Mouse (Mus musculus): ENCODE data around the gene Aunip. TPM values are rescaled to one million over a fixed set of nuclear protein-coding genes. Genes with fewer than 3 reads are reported as not detected.

Aunip gene
- polyA plus RNA-seq, 1 experiment: not detected

DNA sequence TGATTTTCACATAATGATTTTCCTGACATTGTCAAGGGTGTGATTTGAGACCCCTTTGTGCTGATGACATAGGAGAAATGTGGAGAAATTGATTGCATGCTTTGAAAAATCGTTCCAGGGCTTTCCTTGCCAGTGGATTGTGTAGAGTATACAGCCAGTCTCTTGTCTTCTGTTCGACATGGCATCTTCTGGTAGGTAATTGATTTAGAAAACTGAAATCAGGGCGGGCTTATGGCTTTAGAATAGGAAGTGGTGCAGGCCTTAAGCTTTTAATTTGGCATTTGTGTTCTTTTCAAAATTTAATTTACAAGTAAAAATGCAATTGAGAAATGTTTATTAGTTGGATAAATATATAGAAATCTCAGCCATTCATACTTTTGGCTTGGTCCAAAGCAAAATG, 40.8 kb upstream of the Aunip start:
- Histone ChIP-seq H3K27ac (ENCODE audit: insufficient read depth, low read depth, low read length) (no peak overlapping the region), H3K4me1 (ENCODE audit: control insufficient read depth, insufficient read depth, low read length) (peaks cover 27% of the 10 kb centered on the region)
- 30% methylated on average over 3 of the region's 3 CpGs for WGBS

DNA sequence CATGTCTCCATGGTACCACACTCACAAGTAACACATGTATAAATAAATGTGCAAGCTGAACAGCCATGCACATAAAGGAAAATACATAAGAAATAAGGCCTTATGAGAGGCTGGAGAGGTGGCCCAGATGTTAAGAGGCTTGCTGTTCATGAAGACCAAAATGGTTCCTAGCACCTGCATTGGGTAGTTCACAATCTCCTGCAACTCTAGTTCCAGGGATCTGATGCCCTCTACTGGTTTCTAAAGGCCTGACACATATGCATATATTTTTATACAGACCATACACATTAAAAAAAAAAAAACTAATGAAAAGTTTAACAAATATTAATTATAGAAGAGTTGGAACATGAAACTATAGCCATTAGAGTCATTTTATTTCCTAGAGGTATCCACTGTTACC, 39.3 kb upstream of the Aunip start:
- no peak overlapping the region for H3K27ac ChIP-seq (ENCODE audit: insufficient read depth, low read depth, low read length)
- H3K4me3 ChIP-seq (ENCODE audit: insufficient read depth, low read depth, low read length): no peak overlapping the region
- TF ChIP-seq POLR2A (IDR thresholded peaks at IDR 0.05; ENCODE audit: insufficient read depth, low read depth, low read length) (no peak), CTCF (IDR thresholded peaks at IDR 0.05; ENCODE audit: insufficient read depth, low read depth, low read length) (no peak)
- peaks cover 22% of the 10 kb centered on the region for H3K4me1 ChIP-seq (ENCODE audit: control insufficient read depth, insufficient read depth, low read length)

More for the DNA sequence above, 40.8 kb upstream of the Aunip start:
- H3K4me3 ChIP-seq (ENCODE audit: insufficient read depth, low read depth, low read length): no peak overlapping the region
- TF ChIP-seq CTCF (IDR thresholded peaks at IDR 0.05; ENCODE audit: insufficient read depth, low read depth, low read length) (no peak), POLR2A (IDR thresholded peaks at IDR 0.05; ENCODE audit: insufficient read depth, low read depth, low read length) (no peak)

DNA sequence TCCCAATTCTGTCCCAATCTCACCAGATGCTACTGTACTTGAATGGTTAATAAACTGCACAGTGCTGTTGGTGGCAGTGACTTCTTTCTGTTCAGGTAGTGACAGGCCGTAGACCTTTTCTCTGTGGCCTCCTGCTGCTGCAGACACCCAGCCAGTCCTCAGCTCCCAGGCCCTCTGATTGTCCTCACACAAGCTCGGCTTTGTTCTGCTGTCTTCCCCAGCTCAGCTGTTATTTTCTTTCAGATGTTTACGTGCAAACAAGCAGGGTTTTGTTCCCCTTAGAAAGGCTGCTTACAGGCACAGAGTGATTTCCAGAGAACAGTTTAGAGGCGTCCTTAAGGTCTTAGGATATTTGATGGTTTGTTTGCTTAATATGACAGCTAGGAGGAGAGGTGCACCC, 37.0 kb upstream of the Aunip start:
- H3K4me3 ChIP-seq (ENCODE audit: insufficient read depth, low read depth, low read length): no peak overlapping the region
- H3K4me1 ChIP-seq (ENCODE audit: control insufficient read depth, insufficient read depth, low read length): peaks cover 16% of the 10 kb centered on the region
- WGBS: 27% methylated on average over 4 of the region's 4 CpGs
- H3K27ac ChIP-seq (ENCODE audit: insufficient read depth, low read depth, low read length): peak overlapping the region; percentile 78
- no peak for TF ChIP-seq POLR2A (IDR thresholded peaks at IDR 0.05; ENCODE audit: insufficient read depth, low read depth, low read length)
- no peak for TF ChIP-seq CTCF (IDR thresholded peaks at IDR 0.05; ENCODE audit: insufficient read depth, low read depth, low read length)

DNA sequence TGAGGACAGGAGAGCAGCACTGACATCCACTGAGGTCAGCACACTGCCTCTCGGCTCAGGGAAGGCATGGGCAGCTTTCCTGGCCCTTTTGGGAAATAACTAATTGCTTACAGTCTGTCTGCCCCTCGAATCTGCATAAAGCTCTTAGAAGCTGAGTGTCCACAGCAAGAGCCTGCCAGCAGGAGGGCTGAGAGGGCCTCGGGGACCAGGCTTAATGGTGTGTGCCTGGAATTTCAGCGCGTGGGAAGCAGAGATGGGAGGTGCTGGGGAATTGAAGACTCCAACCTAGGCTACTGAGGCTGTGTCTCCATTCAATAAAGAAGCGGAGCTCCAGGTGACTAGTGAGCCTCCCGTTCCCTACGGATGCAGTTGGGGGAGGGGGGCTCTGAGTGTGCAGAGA, 36.6 kb upstream of the Aunip start:
- TF ChIP-seq POLR2A (IDR thresholded peaks at IDR 0.05; ENCODE audit: insufficient read depth, low read depth, low read length): no peak
- TF ChIP-seq CTCF (IDR thresholded peaks at IDR 0.05; ENCODE audit: insufficient read depth, low read depth, low read length): no peak
- Histone ChIP-seq H3K27ac (ENCODE audit: insufficient read depth, low read depth, low read length) (peak overlapping the region; percentile 78), H3K4me3 (ENCODE audit: insufficient read depth, low read depth, low read length) (no peak overlapping the region), H3K4me1 (ENCODE audit: control insufficient read depth, insufficient read depth, low read length) (peaks cover 16% of the 10 kb centered on the region)
- 21% methylated on average over 8 of the region's 8 CpGs for whole genome bisulfite sequencing

DNA sequence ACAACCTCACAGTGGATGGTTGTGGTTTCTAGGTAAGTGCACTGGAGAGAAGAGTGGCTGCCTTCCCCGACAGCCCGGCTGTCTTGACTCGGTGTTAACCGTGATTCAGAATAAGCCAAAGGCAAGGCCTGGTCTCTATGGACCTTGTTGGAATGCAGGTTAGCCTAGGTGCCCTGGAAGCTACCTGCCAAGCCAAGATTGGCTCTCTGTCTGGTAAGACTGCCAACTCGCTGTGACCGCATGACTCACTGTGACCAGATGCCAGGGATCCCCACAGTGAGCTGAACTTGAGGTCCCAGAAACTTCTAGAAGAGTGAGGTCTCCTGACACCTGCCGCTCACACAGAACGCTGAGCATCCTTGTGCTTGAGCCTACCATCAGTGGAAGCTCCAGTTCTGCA, 33.9 kb upstream of the Aunip start:
- TF ChIP-seq CTCF (IDR thresholded peaks at IDR 0.05; ENCODE audit: insufficient read depth, low read depth, low read length): no peak
- TF ChIP-seq POLR2A (IDR thresholded peaks at IDR 0.05; ENCODE audit: insufficient read depth, low read depth, low read length): no peak
- no peak overlapping the region for H3K4me3 ChIP-seq (ENCODE audit: insufficient read depth, low read depth, low read length)
- no peak overlapping the region for H3K27ac ChIP-seq (ENCODE audit: insufficient read depth, low read depth, low read length)
- 89% methylated on average over 8 of the region's 8 CpGs for WGBS
- H3K4me1 ChIP-seq (ENCODE audit: control insufficient read depth, insufficient read depth, low read length): peaks cover 16% of the 10 kb centered on the region

DNA sequence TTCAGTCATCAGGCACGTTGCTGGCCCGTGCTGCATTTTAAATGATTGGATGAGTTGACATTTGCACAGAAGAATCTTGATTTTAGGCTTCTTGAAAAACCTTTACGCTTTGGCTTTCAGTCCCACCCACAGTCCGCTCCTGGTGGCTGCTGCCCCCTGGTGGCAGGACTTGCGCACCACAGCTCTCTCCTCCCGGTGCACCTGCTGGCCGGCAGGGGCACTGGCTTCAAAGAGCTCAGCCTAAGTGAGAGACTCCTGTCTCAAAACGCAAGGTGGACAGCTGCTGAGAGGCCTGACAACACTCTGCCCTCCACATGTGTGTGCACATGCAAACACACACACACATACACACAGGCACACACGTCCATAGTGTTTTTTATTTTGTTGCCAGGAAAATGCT, 32.8 kb upstream of the Aunip start:
- no peak overlapping the region for H3K27ac ChIP-seq (ENCODE audit: insufficient read depth, low read depth, low read length)

DNA sequence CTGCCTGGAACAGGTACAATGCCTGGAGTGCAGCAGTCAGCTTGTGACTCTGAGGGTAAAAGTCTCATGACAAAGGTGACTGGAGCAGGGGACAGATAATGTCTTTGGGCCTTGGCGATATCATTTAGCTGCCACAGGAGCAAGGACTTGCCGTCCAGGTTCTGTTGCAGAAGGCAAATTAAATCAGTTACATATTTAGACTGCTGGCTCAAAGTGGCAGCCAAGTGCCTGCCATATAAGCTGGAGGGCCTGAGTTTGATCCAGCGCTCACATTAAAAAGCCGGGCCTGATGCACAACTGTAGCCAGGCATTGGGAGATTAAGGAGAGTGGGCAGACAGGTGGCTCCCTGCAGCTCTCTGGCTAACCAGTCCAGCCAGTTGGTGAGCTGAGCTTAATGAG, 31.0 kb upstream of the Aunip start:
- WGBS: 92% methylated on average over 4 of the region's 4 CpGs
- TF ChIP-seq POLR2A (IDR thresholded peaks at IDR 0.05; ENCODE audit: insufficient read depth, low read depth, low read length) (no peak), CTCF (IDR thresholded peaks at IDR 0.05; ENCODE audit: insufficient read depth, low read depth, low read length) (no peak)
- Histone ChIP-seq H3K4me1 (ENCODE audit: control insufficient read depth, insufficient read depth, low read length) (peaks cover 26% of the 10 kb centered on the region), H3K27ac (ENCODE audit: insufficient read depth, low read depth, low read length) (no peak overlapping the region), H3K4me3 (ENCODE audit: insufficient read depth, low read depth, low read length) (no peak overlapping the region)

More for the DNA sequence above, 32.8 kb upstream of the Aunip start:
- WGBS: 2% methylated on average over 9 of the region's 9 CpGs
- TF ChIP-seq POLR2A (IDR thresholded peaks at IDR 0.05; ENCODE audit: insufficient read depth, low read depth, low read length) (no peak), CTCF (IDR thresholded peaks at IDR 0.05; ENCODE audit: insufficient read depth, low read depth, low read length) (peak; percentile 100)
- H3K4me1 ChIP-seq (ENCODE audit: control insufficient read depth, insufficient read depth, low read length): peaks cover 23% of the 10 kb centered on the region
- no peak overlapping the region for H3K4me3 ChIP-seq (ENCODE audit: insufficient read depth, low read depth, low read length)

DNA sequence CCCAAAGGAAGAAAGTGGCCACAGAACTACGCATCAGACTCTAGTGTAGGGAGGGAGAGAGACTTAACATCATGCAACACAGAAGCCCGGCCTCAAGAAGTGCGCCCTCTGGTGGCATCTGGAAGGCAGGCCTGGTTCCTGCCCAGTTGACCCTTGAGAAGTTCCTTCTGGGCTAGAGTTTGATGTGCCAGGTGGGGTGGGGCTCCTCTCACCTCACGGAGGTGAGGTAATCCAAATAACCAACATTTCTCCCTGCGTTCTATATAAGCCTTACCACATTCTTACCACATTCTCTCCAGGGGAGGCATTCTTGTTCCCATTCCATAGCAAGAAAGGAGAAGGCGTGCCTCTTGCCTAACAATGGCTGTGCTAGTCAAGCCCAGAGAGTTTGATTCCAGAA, 29.9 kb upstream of the Aunip start:
- H3K27ac ChIP-seq (ENCODE audit: insufficient read depth, low read depth, low read length): no peak overlapping the region
- no peak for TF ChIP-seq POLR2A (IDR thresholded peaks at IDR 0.05; ENCODE audit: insufficient read depth, low read depth, low read length)
- peak; percentile 80 for TF ChIP-seq CTCF (IDR thresholded peaks at IDR 0.05; ENCODE audit: insufficient read depth, low read depth, low read length)
- WGBS: 33% methylated on average over 6 of the region's 6 CpGs
- no peak overlapping the region for H3K4me3 ChIP-seq (ENCODE audit: insufficient read depth, low read depth, low read length)
- peaks cover 23% of the 10 kb centered on the region for H3K4me1 ChIP-seq (ENCODE audit: control insufficient read depth, insufficient read depth, low read length)

DNA sequence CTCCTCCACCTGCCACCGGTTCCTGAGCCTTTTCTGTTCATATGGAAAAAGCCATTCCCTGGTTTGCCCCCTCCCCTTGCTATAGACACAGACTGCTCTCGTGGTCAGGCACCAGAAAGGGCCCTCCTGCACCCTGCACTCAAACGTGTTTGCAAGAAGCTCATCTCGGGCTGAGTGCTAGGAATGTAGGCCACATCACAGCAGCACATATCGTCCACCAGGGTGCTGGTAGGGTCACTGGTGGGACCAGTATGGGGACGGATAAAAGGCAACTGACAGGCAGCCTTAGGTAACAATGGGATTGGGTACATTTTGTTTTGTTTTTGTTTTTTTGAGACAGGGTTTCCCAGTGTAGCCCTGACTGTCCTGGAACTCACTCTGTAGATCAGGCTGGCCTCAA, 29.5 kb upstream of the Aunip start:
- TF ChIP-seq CTCF (IDR thresholded peaks at IDR 0.05; ENCODE audit: insufficient read depth, low read depth, low read length) (no peak), POLR2A (IDR thresholded peaks at IDR 0.05; ENCODE audit: insufficient read depth, low read depth, low read length) (no peak)
- Histone ChIP-seq H3K4me1 (ENCODE audit: control insufficient read depth, insufficient read depth, low read length) (peaks cover 23% of the 10 kb centered on the region), H3K27ac (ENCODE audit: insufficient read depth, low read depth, low read length) (no peak overlapping the region), H3K4me3 (ENCODE audit: insufficient read depth, low read depth, low read length) (no peak overlapping the region)
- WGBS: 70% methylated on average over 6 of the region's 6 CpGs

DNA sequence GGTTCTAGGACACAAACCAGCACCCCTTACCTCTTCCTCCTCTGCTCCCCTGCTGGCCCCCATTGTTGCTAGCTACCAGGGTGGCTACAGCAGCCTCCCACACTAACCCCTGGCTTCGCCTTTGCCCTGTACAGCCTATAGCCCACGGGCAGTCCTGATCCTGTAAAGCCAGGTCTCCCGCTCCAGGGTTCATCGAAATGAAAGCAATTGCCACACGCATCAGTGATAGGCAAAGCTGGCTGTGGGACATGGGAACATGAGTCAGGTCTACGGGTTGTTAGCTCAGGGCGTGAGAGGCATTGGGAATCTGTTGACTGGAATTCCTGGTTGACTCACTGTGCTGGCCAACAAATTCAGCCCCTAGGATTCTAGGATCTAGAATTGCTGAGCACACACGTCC, 28.4 kb upstream of the Aunip start:
- 81% methylated on average over 8 of the region's 8 CpGs for WGBS
- TF ChIP-seq CTCF (IDR thresholded peaks at IDR 0.05; ENCODE audit: insufficient read depth, low read depth, low read length) (no peak), POLR2A (IDR thresholded peaks at IDR 0.05; ENCODE audit: insufficient read depth, low read depth, low read length) (no peak)
- Histone ChIP-seq H3K27ac (ENCODE audit: insufficient read depth, low read depth, low read length) (no peak overlapping the region), H3K4me3 (ENCODE audit: insufficient read depth, low read depth, low read length) (no peak overlapping the region), H3K4me1 (ENCODE audit: control insufficient read depth, insufficient read depth, low read length) (peaks cover 23% of the 10 kb centered on the region)
